Mouse (Mus musculus) macrophage (primary cell): ENCODE data around the gene Rasgrp1. TPM values are rescaled to one million over a fixed set of nuclear protein-coding genes. Genes with fewer than 3 reads are reported as not detected.

Source experiments
- H3K27ac ChIP-seq: fragments of 350-480 bp; formaldehyde crosslinking; 2 replicates; pipeline ENCODE4 v1.9.0; 2021
- H3K36me3 ChIP-seq: fragments of 350-480 bp; formaldehyde crosslinking; 2 replicates; pipeline ENCODE4 v1.9.0; 2021; ENCODE audit errors: inconsistent target
- H3K4me3 ChIP-seq: fragments of 350-480 bp; formaldehyde crosslinking; 2 replicates; pipeline ENCODE4 v1.9.0; 2021; ENCODE audit errors: inconsistent target
- H3K79me2 ChIP-seq: fragments of 350-480 bp; formaldehyde crosslinking; 2 replicates; pipeline ENCODE4 v1.9.0; 2021; ENCODE audit errors: inconsistent target
- WGBS: methylation state at CpG from one replicate; pipeline ENCODE4 v1.1.7; 2026; ENCODE audit warnings: inconsistent platforms; ENCODE audit not compliant: missing documents; 5-methylcytosine and 5-hydroxymethylcytosine counted together
- polyA plus RNA-seq: library from polyadenylated mRNA; stranded (reverse); fragments of 250-400 nt; gene quantifications from 3 replicates; pipeline ENCODE4 v1.2.4, GENCODE M21; 2018; ENCODE audit warnings: inconsistent platforms
- total RNA-seq, 78 experiments: library from RNA; depleted of rRNA; stranded (reverse); fragments of 250-400 nt; gene quantifications; 1 replicate in 9 of 78; 2 replicates in 24 of 78; 3 replicates in 43 of 78; 4 replicates in 2 of 78; pipeline ENCODE4 v1.2.4; 2018; ENCODE audit warnings: inconsistent platforms in 56 of 78

Gene Rasgrp1
- total RNA-seq (2018; cell fraction: chromatin; rRNA removed) = 10 to 100 TPM in 10 of 26 experiments, 1 to 10 TPM in 8, under 1 TPM in 5, not detected in 3; 0.29 to 49.3 (median 7.1) TPM
- 10 to 100 TPM in 2 of 26 experiments, 1 to 10 TPM in 11, under 1 TPM in 13; 0.05 to 17.2 (median 2.8) TPM for total RNA-seq (2018; cell fraction: cytosol; rRNA removed)
- total RNA-seq (2018; cell fraction: nucleus; rRNA removed) = 10 to 100 TPM in 10 of 26 experiments, 1 to 10 TPM in 8, under 1 TPM in 6, not detected in 2; 0.20 to 37.4 (median 8.1) TPM
- polyA plus RNA-seq = 0.06 to 0.16 TPM (median 0.10 TPM) in 3 replicates

DNA sequence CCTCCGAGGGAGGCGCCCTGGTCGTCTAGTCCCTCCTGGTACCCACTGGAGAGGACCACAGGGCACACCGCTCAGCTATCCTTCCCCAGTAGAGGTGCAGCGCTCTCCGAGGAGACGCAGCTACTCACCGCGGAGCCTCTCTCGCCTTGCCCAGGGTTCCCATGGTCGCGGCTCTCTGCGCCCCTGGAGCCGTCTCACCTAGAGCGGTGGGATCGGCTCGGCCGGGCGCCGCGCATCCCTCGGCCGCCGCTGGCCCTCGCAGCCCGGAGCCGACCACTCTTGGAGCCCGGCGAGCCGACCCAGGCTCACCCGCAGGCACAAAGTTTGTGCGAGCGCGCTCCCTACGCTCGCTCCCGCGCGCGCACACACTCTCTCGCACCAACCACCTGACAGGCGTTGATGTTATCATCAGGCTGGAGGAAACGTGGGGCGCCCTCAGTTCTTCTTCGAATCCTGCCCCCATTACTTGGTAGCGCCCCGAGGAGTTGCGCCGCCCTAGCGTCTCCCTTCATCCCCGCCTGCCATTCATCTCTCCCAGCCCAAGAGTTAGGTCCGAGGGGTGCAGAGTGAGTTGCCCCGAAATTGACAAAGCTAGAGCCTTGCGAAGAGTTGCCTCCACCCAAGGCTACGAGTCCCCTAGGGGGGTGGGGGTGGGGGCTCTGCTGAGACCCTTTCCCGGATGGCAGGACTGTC, at the start of gene Rasgrp1:
TSS of gene Rasgrp1 (minus strand) at position 455 of the 693 bp plus-strand sequence.
- H3K27ac ChIP-seq = no peak within 1 kb of the TSS
- no peaks in the 10 kb centered on the region for H3K36me3 ChIP-seq
- H3K4me3 ChIP-seq = peak within 1 kb of the TSS; percentile 7; the same call in 1 of the 2 replicates
- no peaks in the 10 kb centered on the region for H3K79me2 ChIP-seq
- 5% methylated on average over 56 of the region's 56 CpGs for WGBS

DNA sequence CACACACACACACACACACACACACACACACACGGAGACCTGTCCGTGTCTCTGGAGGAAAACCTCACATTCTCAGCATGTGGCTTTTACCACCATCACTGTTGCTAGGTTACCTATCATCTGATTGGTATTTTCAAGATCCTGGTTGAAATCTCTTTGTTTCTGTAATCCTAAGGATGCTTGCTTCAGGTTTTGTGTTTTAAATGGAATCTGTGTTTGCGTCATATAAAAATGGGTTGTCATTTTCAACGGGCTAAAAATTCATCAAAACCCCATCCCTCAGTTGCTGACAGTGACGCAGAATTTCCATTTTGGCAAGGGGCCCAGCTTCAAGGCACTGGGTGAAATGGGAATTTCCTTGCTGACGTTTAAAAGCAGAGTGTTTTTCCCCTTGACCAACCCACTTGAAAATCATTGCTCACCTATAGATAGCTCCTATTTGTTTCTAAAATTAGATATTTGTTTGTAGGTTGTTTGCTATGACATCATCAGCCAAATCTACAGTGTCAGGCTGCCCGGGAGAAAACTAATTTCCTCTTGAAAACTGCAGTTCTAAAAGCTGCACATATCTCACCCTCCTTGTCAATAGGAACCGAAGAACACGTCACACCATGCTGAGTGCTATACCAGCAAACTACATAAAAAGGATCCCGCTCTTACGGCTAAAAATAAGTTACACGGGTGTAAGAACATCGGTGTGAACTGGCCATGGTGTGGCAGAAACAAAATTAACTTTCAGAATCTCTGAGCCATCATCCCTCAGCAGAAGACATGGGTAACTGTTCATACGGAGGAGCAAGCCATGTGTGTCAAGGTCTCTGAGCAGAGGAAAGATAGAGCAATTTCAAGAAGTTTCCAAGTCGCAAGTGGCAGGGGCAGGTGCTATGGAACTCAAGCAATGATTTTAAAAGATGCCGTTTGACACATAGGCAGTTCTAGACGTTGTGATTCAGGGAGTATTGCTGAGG, 47.4 kb upstream of the Rasgrp1 start:
- no peaks in the 10 kb centered on the region for H3K79me2 ChIP-seq
- H3K27ac ChIP-seq = no peak overlapping the region
- H3K4me3 ChIP-seq = no peak overlapping the region
- H3K36me3 ChIP-seq = no peaks in the 10 kb centered on the region
- 75% methylated on average over 17 of the region's 17 CpGs for WGBS

DNA sequence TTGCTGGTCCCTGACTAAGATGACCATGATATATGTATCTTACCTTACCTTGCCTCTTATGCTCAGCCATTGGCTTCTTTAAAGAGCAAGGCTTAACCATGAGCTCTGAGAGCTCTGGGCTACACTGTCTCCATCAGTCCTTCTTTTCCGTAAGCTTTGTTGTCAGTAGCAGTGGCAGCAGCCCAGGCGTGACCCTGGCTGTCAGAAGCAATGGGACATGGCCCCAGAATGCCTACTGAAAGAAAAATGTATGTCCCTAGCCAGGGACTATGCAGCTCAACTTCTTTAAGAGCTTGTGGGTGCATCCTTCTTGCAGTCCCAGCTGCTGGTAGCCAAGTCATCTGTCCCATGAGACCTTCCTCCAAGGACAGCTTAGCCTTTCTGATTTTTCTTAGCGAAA, 46.7 kb upstream of the Rasgrp1 start:
- Histone ChIP-seq H3K36me3 (no peaks in the 10 kb centered on the region), H3K27ac (no peak overlapping the region), H3K79me2 (no peaks in the 10 kb centered on the region), H3K4me3 (no peak overlapping the region)
- 90% methylated on average over 3 of the region's 3 CpGs for WGBS

DNA sequence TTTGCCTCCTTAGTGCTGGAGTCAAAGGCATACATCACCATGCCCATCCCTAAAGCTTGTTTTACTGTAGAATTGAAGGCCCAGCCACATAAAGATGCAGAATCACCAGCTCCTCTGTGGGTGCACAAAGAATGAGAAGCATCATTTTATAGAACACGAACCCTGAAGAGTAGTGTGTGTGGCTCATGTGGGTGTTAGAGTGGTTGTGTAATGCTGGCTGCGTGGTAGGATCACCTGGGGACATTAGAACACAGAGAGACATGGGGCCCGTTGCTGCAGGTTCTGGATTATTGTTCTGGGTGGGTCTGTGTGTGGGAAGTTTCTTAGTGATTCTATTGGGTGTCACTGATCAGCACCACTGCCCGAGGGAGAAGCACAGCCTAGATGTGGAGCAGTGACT, 45.3 kb upstream of the Rasgrp1 start:
- 96% methylated on average over 4 of the region's 4 CpGs for WGBS
- Histone ChIP-seq H3K79me2 (no peaks in the 10 kb centered on the region), H3K4me3 (no peak overlapping the region), H3K27ac (no peak overlapping the region), H3K36me3 (no peaks in the 10 kb centered on the region)

GRCm38 (mm10) chr2:117386981-117387705, 44.3 kb upstream of the Rasgrp1 start:
- Histone ChIP-seq H3K4me3 (no peak overlapping the region), H3K36me3 (no peaks in the 10 kb centered on the region), H3K79me2 (no peaks in the 10 kb centered on the region), H3K27ac (no peak overlapping the region)
- WGBS = 89% methylated on average over 12 of the region's 12 CpGs

DNA sequence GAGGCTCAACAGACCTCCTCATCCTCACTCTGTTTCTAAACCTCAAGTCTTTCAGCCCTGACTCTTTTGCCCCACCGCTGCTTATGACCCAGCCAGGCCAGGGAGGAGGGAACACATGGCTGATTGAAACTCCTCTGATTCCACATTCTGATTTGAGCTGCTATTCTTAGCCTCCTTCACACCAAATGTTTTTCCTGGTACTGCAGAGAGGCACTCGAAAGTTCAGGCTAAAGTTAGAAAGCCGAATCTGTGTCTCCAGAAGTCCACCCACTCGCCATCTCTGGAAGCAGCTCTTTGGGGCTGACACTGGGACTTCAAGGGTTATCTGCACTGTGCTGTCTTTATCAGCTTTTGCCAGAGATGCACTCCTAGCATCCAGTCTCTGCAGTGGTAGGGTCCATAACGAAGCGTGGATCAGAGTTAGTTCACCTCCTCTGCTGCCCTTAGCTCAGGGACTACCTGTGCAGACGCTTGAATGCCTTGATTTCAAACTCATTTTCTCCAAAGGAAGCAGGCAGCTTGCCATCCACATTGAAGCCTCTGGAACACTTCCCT, 43.3 kb upstream of the Rasgrp1 start:
- WGBS = 91% methylated on average over 7 of the region's 7 CpGs
- Histone ChIP-seq H3K79me2 (no peaks in the 10 kb centered on the region), H3K27ac (no peak overlapping the region), H3K36me3 (no peaks in the 10 kb centered on the region), H3K4me3 (no peak overlapping the region)

DNA sequence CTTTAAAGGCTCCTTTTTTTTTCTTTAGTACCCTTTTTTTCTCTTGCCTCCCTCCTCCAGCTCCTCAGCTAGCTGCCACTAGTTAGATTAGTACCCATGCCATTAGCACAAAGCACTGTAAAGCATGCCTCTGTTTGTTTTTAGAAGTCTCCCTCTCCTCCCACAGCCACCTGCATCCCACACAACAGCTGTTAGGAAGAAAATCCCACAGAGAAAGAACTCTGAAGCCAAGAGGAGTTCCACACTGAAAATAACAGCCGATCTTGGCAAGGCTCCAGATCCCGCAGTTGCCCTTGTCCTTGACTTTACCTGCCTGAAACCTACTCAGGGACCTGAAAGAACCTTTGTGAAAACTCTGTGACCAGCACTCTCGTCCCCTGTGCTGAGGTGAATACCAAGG, 38.5 kb upstream of the Rasgrp1 start:
- no peaks in the 10 kb centered on the region for H3K36me3 ChIP-seq
- WGBS = 73% methylated on average over 3 of the region's 3 CpGs
- H3K79me2 ChIP-seq = no peaks in the 10 kb centered on the region
- H3K27ac ChIP-seq = no peak overlapping the region
- H3K4me3 ChIP-seq = no peak overlapping the region

DNA sequence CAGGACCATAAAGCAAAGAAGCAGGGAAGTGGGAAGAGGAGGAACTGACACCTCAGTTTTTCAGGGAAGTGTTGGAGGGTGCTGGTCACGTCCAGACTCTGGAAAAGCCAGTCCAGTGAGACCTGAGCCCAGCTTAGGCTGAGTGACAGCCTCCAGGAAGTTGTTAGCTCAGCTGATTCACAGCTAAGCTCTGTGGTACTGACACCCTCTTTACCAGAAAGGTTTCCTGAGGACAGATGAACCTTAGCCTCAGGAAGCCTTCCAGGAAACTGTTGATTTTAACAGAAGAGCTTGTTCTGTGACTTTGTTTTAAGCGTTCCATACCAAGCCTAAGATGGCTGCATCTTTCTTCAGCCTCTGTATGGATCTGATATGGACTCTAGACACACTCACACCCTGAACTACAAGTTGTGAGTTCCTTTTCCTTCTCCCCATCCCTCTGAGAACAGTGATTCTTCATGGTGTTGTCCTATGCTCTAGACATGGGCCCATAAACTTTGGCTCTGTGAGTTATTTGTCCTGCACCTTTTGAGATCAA, 31.6 kb upstream of the Rasgrp1 start:
- Histone ChIP-seq H3K4me3 (no peak overlapping the region), H3K79me2 (no peaks in the 10 kb centered on the region), H3K36me3 (no peaks in the 10 kb centered on the region), H3K27ac (no peak overlapping the region)
- 19% methylated on average over 2 of the region's 2 CpGs for WGBS

DNA sequence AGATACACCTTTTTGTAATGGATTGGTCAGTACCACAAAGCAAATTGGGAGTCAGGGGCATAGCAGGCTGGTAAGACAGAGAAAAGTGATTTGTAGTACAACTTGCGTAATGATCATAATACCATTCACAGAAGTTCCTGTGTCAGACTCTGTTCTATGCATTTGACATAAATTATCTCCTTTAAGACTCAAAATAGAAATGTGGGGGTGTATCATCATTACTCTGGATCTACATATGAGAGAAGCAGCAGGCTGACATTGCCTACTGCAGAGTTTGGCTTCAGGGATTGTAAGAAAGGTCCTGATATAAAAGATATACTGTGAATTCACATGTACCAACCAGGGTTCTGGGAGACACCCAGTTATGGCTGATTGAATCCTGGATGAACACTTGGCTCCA, 28.9 kb upstream of the Rasgrp1 start:
- Histone ChIP-seq H3K36me3 (no peaks in the 10 kb centered on the region), H3K4me3 (no peak overlapping the region), H3K27ac (no peak overlapping the region), H3K79me2 (no peaks in the 10 kb centered on the region)
- 100% methylated on average over 1 of the region's 1 CpGs for WGBS

DNA sequence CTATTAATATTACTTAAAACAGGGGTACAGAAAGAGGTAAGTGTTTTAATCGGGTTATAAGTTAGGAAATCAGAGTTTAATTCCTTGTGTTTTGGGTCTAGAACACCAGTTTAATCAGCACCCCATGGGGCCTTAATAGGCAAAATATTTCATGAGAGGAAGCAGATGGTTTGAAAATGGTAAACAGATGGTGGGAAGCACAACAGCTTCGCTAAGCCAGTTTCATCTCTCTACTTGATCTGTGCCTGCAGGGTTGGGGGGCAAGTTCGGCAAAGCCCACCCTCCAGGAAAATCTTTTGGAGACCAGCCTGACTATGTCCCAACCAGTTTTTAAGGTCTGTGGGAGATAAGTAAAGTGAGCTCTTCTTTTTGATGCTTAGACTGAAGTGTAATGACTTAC, 23.7 kb upstream of the Rasgrp1 start:
- H3K4me3 ChIP-seq = no peak overlapping the region
- WGBS = 85% methylated on average over 3 of the region's 3 CpGs
- H3K79me2 ChIP-seq = no peaks in the 10 kb centered on the region
- no peak overlapping the region for H3K27ac ChIP-seq
- no peaks in the 10 kb centered on the region for H3K36me3 ChIP-seq

DNA sequence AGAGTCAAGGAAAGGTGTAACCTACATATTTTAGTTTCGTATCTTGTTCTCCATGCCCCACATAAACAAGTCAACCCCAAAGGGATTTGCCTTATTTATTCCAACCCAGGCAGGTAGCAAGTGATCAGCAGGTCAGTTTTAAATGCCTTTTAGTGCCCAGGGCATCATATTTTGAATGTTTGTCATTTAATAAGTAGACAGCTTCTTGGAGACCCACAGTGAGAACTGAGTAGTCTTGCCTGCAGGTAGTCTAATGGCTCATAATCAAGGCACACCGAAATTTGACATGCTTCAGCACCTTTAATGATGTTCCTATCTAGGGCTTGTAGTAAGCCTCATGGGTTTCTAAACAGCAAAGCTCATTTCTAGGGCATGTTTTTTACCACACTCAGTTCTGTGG, 21.3 kb upstream of the Rasgrp1 start:
- WGBS = 97% methylated on average over 2 of the region's 2 CpGs
- Histone ChIP-seq H3K27ac (no peak overlapping the region), H3K4me3 (no peak overlapping the region), H3K79me2 (no peaks in the 10 kb centered on the region), H3K36me3 (no peaks in the 10 kb centered on the region)

GRCm38 (mm10) chr2:117357939-117358338, 15.1 kb upstream of the Rasgrp1 start:
- Histone ChIP-seq H3K79me2 (no peaks in the 10 kb centered on the region), H3K36me3 (no peaks in the 10 kb centered on the region), H3K4me3 (no peak overlapping the region), H3K27ac (no peak overlapping the region)

DNA sequence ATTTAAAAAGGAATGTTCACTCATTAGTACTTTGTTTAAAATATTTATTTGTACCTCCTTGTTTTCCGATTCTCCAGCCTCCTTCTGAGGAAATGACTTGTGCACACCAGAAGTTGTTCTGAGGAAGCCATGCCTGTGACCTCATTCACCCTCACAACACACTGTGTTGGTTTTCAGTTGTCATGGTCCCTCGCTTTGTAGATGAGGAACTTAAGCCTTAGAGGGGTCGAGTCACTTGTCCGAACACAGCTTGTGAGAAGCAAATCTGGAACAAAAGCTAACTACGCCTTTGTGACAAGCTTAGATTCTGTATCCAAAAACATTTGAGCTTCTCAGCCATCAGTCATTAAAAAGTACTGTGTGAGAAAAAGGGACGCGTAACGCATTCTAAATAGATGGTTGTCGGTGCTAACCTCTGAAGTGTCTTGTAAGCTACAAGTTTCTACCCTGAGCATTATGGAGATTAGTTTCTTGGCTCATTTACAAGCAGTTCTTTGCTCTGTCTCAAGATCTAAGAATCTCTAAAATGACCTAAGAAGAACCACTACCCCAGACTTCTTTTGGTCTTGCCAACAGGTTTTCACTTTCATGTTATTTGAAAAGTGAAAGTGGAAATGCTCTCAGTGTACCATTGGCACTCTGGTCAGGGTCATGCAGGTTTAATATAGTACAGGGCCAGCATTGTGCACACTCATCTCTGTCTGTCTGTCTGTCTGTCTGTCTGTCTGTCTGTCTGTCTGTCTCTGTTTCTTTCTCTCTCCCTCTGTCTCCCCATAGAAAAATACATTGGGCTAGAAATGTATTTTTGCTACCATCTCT, 9.7 kb upstream of the Rasgrp1 start:
- WGBS = 77% methylated on average over 9 of the region's 9 CpGs
- no peak overlapping the region for H3K27ac ChIP-seq
- no peaks in the 10 kb centered on the region for H3K36me3 ChIP-seq
- H3K79me2 ChIP-seq = no peaks in the 10 kb centered on the region
- H3K4me3 ChIP-seq = no peak overlapping the region
